Mouse (Mus musculus) megakaryocyte, embryonic 14.5 days (primary cell): ENCODE results near the gene Tcf12.

ENCODE experiments used
- FLI1 ChIP-seq: IDR thresholded peaks from 2 replicates; pipeline ENCODE4 v1.6.1; 2012; ENCODE audit warnings: low read length, inconsistent platforms, mixed read lengths
- GATA1 ChIP-seq: IDR thresholded peaks from 3 replicates; pipeline ENCODE4 v1.6.1; 2012; ENCODE audit warnings: mixed read lengths, low read length, inconsistent platforms, borderline replicate concordance

DNA sequence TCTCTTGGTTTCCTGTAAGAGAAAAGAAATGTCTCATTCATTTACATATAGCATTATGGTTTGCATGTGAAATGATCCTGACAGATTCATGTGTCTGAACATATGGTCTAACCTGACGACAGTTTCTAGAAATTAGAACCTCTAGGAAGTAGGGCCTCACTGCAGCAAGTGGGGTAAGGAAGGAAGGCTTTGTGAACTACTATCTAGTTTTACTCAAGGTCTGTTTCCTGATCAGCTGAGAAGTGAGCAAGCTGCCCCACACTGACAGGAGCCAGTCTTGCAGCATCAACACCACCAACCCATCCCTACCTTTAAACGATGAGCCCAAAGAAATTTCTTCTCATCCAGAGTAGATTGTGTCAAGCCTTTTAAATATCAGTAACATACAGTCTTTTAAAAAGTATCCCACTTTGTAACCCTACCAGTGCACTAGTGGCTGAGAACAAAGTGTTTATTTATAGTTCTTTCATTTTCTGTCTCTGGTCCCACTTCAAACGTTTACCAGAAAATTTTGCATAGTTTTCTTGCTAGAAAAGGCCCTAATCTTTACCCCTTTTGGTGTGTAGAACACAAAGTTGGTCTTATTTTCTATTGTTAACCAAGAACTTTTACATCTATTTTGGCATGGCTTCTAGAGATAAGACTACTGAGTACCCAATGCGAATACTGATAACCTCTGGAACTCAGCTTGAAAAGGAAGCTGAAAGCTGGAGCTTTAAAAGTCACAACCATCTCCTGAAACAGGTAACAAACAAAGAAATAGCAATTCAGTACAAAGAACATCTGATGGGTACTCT lies 96.9 kb downstream of the Tcf12 start:
- TF ChIP-seq GATA1 (no peak), FLI1 (no peak)
